Mouse (Mus musculus): ENCODE results near the gene Slc39a5. TPM values are rescaled to one million over a fixed set of nuclear protein-coding genes. Genes with fewer than 3 reads are reported as not detected.

The Slc39a5 gene
- polyA plus RNA-seq, 1 experiment from 2014 or later, result 0.11 TPM

DNA sequence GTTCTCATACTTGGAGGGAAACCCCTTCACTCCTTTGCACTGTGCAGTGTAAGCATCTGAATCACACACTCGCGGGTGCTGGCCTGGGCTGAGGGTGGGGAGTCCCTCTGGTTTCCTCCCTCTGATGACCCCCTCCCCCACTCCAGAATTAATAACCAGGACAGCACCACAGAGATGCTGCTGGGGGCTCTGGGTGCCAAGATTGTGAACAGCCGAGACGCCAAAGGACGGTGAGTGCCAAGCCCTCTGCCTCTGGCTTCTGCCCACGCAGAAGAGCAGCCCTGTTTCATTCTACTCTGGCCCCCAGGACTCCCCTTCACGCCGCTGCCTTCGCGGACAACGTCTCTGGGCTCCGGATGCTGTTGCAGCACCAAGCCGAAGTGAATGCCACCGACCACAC, 12.1 kb downstream of the Slc39a5 start:
- H3K4me2 ChIP-seq (ENCODE audit: low read depth, low read length), result no peak overlapping the region
- WGBS, result 90% methylated on average over 14 of the region's 14 CpGs
- H3K9ac ChIP-seq (ENCODE audit: low read depth, low read length), result no peak overlapping the region
- ATAC-seq (ENCODE audit: low read depth), result no peak
- H3K9me3 ChIP-seq (ENCODE audit: control insufficient read depth, low read length), result no peaks in the 10 kb centered on the region
- no peak overlapping the region for H3K27ac ChIP-seq (replicated peaks; ENCODE audit: low read depth, low read length)
- DNase-seq (ENCODE audit: low spot score), result no peak
- no peak overlapping the region for H3K4me3 ChIP-seq (ENCODE audit: low read depth, low read length)
- H3K36me3 ChIP-seq (ENCODE audit: control insufficient read depth, insufficient read depth, low read length), result peaks cover 100% of the 10 kb centered on the region
- H3K27me3 ChIP-seq (replicated peaks; ENCODE audit: control insufficient read depth, insufficient read depth, low read length), result no peaks in the 10 kb centered on the region
- no peaks in the 10 kb centered on the region for H3K4me1 ChIP-seq (ENCODE audit: control insufficient read depth, insufficient read depth, low read length)

DNA sequence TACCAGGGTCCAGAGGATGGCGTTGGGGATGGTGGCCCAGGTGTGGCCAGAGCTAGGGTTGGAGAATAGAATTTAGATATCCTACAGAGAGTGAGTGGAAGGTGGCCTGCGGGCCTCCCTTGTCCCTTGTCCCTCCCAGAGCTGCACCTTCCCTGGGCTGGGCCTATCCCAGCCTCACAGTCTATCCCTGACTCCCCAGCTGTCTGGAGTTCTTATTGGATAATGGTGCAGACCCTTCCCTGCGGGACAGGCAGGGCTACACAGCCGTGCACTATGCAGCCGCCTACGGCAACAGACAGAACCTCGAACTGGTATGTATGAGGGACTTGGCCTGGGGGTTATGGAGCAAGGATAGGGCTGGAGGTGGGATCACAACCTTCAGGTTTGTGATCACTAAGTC, 15.1 kb downstream of the Slc39a5 start:
- H3K4me2 ChIP-seq (ENCODE audit: low read depth, low read length), result no peak overlapping the region
- H3K4me3 ChIP-seq (ENCODE audit: low read depth, low read length), result no peak overlapping the region
- H3K4me1 ChIP-seq (ENCODE audit: control insufficient read depth, insufficient read depth, low read length), result no peaks in the 10 kb centered on the region
- H3K36me3 ChIP-seq (ENCODE audit: control insufficient read depth, insufficient read depth, low read length), result peaks cover 98% of the 10 kb centered on the region
- WGBS, result 81% methylated on average over 6 of the region's 7 CpGs
- no peak overlapping the region for H3K9ac ChIP-seq (ENCODE audit: low read depth, low read length)
- no peak overlapping the region for H3K27ac ChIP-seq (replicated peaks; ENCODE audit: low read depth, low read length)
- no peaks in the 10 kb centered on the region for H3K9me3 ChIP-seq (ENCODE audit: control insufficient read depth, low read length)
- ATAC-seq (ENCODE audit: low read depth) (no peak), DNase-seq (ENCODE audit: low spot score) (no peak)
- H3K27me3 ChIP-seq (replicated peaks; ENCODE audit: control insufficient read depth, insufficient read depth, low read length), result no peaks in the 10 kb centered on the region

DNA sequence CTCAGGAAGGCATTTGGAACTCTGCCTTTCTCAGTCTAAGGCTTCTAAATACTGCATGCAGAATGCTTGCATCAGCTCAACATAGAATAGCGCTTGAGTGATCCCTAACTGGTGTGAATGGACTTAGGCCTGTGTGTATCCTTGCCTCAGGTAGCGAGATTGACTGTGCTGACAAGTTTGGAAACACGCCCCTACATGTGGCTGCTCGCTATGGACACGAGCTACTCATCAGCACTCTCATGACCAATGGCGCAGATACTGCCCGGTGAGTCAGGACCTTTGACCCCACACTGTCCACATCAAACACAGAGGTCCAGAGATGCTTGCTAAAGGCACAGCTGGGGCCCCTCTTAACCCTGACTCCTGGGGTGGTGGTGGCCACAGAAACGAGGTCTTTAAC, 18.5 kb downstream of the Slc39a5 start:
- DNase-seq (ENCODE audit: low spot score) (no peak), ATAC-seq (ENCODE audit: low read depth) (no peak)
- peaks cover 8% of the 10 kb centered on the region for H3K4me1 ChIP-seq (ENCODE audit: control insufficient read depth, insufficient read depth, low read length)
- H3K36me3 ChIP-seq (ENCODE audit: control insufficient read depth, insufficient read depth, low read length), result peaks cover 91% of the 10 kb centered on the region
- H3K4me2 ChIP-seq (ENCODE audit: low read depth, low read length), result no peak overlapping the region
- no peaks in the 10 kb centered on the region for H3K9me3 ChIP-seq (ENCODE audit: control insufficient read depth, low read length)
- H3K27ac ChIP-seq (replicated peaks; ENCODE audit: low read depth, low read length), result no peak overlapping the region
- no peak overlapping the region for H3K9ac ChIP-seq (ENCODE audit: low read depth, low read length)
- 88% methylated on average over 8 of the region's 8 CpGs for whole genome bisulfite sequencing
- H3K4me3 ChIP-seq (ENCODE audit: low read depth, low read length), result no peak overlapping the region
- no peaks in the 10 kb centered on the region for H3K27me3 ChIP-seq (replicated peaks; ENCODE audit: control insufficient read depth, insufficient read depth, low read length)

DNA sequence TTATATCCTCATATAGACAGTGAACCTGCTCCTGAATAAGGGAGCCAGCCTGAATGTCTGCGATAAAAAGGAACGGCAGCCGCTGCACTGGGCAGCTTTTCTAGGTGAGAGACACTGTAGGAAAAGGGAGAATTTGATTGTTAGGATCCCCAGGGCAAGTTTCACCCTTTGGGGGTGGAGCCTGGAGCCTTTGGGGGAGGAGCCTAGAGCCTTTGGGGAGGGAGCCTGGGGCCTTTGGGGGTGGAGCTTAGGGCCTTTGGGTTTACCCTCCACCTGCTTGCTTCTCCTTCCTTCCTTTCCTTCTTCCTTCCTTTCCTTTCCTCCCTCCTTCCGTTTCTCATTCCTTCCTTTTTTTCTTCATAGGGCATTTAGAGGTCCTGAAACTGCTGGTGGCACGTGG, 20.5 kb downstream of the Slc39a5 start:
- peaks cover 72% of the 10 kb centered on the region for H3K36me3 ChIP-seq (ENCODE audit: control insufficient read depth, insufficient read depth, low read length)
- H3K27ac ChIP-seq (replicated peaks; ENCODE audit: low read depth, low read length), result no peak overlapping the region
- peaks cover 8% of the 10 kb centered on the region for H3K4me1 ChIP-seq (ENCODE audit: control insufficient read depth, insufficient read depth, low read length)
- WGBS, result 86% methylated on average over 5 of the region's 5 CpGs
- no peak for DNase-seq (ENCODE audit: low spot score)
- no peaks in the 10 kb centered on the region for H3K9me3 ChIP-seq (ENCODE audit: control insufficient read depth, low read length)
- H3K9ac ChIP-seq (ENCODE audit: low read depth, low read length), result no peak overlapping the region
- H3K4me2 ChIP-seq (ENCODE audit: low read depth, low read length), result no peak overlapping the region
- H3K4me3 ChIP-seq (ENCODE audit: low read depth, low read length), result no peak overlapping the region
- H3K27me3 ChIP-seq (replicated peaks; ENCODE audit: control insufficient read depth, insufficient read depth, low read length), result no peaks in the 10 kb centered on the region
- ATAC-seq (ENCODE audit: low read depth), result no peak

DNA sequence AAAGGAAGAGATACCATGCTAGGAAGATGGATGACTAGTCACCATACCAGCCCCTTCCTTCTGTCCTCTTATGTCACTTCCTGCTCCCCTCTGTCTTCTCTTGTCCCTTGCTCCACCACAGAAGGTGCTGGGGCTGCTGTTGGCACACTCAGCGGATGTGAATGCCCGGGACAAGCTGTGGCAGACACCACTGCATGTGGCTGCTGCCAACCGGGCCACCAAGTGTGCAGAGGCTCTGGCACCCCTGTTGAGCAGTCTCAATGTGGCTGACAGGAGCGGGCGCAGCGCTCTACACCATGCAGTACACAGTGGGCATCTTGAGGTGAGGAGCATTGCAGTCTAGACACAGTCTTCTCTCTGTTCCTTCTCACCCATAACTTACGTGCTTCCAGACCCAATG, 21.8 kb downstream of the Slc39a5 start:
- ATAC-seq (ENCODE audit: low read depth), result no peak
- no peak overlapping the region for H3K9ac ChIP-seq (ENCODE audit: low read depth, low read length)
- no peak overlapping the region for H3K4me2 ChIP-seq (ENCODE audit: low read depth, low read length)
- peaks cover 8% of the 10 kb centered on the region for H3K4me1 ChIP-seq (ENCODE audit: control insufficient read depth, insufficient read depth, low read length)
- no peak for DNase-seq (ENCODE audit: low spot score)
- 97% methylated on average over 7 of the region's 7 CpGs for WGBS
- H3K36me3 ChIP-seq (ENCODE audit: control insufficient read depth, insufficient read depth, low read length), result peaks cover 59% of the 10 kb centered on the region
- H3K9me3 ChIP-seq (ENCODE audit: control insufficient read depth, low read length), result no peaks in the 10 kb centered on the region
- no peak overlapping the region for H3K4me3 ChIP-seq (ENCODE audit: low read depth, low read length)
- H3K27me3 ChIP-seq (replicated peaks; ENCODE audit: control insufficient read depth, insufficient read depth, low read length), result no peaks in the 10 kb centered on the region
- H3K27ac ChIP-seq (replicated peaks; ENCODE audit: low read depth, low read length), result no peak overlapping the region

DNA sequence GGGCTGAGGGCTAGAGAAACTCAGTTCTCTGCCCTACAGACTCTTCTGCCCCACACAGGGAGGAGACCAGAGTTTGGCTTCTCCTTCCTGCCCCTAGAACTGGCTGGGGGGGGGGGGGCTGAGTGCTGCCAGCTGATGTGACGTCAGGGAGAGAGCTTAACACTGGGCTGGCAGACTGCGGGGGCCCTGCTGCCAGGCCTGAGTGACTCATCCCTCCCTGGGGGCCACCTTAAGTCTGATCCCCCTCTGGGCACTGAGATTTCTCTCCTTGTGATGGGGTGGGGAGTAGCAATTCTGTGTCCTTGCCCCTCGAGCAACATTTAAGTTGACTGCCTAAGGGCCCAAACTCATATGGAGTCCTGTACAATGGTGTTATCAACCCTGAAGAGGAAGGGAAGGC, 22.6 kb downstream of the Slc39a5 start:
- H3K4me2 ChIP-seq (ENCODE audit: low read depth, low read length), result peak overlapping the region; percentile 74
- H3K36me3 ChIP-seq (ENCODE audit: control insufficient read depth, insufficient read depth, low read length), result peaks cover 51% of the 10 kb centered on the region
- no peak overlapping the region for H3K27ac ChIP-seq (replicated peaks; ENCODE audit: low read depth, low read length)
- ATAC-seq (ENCODE audit: low read depth) (no peak), DNase-seq (ENCODE audit: low spot score) (no peak)
- H3K27me3 ChIP-seq (replicated peaks; ENCODE audit: control insufficient read depth, insufficient read depth, low read length), result no peaks in the 10 kb centered on the region
- H3K9me3 ChIP-seq (ENCODE audit: control insufficient read depth, low read length), result no peaks in the 10 kb centered on the region
- H3K4me1 ChIP-seq (ENCODE audit: control insufficient read depth, insufficient read depth, low read length), result peaks cover 8% of the 10 kb centered on the region
- 56% methylated on average over 3 of the region's 3 CpGs for WGBS
- peak overlapping the region; percentile 75 for H3K4me3 ChIP-seq (ENCODE audit: low read depth, low read length)
- H3K9ac ChIP-seq (ENCODE audit: low read depth, low read length), result peak overlapping the region; percentile 96

DNA sequence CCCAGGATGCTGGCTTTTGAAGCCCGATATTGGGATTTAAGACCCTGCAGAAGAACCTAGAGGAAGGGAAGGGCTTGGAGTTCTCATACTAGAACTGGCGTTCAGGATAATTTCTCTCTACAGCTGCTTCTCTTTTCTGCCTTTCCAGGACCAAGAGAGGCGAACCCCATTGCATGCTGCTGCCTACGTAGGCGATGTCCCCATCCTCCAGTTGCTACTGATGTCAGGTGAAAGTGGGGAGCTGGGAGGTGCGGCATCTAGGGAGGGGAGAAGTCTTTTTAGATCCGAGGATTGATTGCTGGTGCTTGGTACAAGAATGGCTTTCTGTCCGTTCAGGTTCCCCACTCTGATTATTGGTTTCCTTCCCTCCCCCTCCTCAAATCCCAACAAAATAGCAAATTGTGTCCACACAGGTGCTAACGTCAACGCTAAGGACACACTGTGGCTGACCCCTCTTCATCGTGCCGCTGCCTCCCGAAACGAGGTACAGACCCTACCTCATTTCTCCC, 23.0 kb downstream of the Slc39a5 start:
- DNase-seq (ENCODE audit: low spot score), result no peak
- Histone ChIP-seq H3K4me3 (ENCODE audit: low read depth, low read length) (peak overlapping the region; percentile 75), H3K36me3 (ENCODE audit: control insufficient read depth, insufficient read depth, low read length) (peaks cover 46% of the 10 kb centered on the region), H3K4me1 (ENCODE audit: control insufficient read depth, insufficient read depth, low read length) (peaks cover 8% of the 10 kb centered on the region), H3K4me2 (ENCODE audit: low read depth, low read length) (peak overlapping the region; percentile 74), H3K27ac (replicated peaks; ENCODE audit: low read depth, low read length) (peak overlapping the region; percentile 97), H3K27me3 (replicated peaks; ENCODE audit: control insufficient read depth, insufficient read depth, low read length) (no peaks in the 10 kb centered on the region), H3K9me3 (ENCODE audit: control insufficient read depth, low read length) (no peaks in the 10 kb centered on the region), H3K9ac (ENCODE audit: low read depth, low read length) (peak overlapping the region; percentile 96)
- 52% methylated on average over 14 of the region's 14 CpGs for WGBS
- no peak for ATAC-seq (ENCODE audit: low read depth)

DNA sequence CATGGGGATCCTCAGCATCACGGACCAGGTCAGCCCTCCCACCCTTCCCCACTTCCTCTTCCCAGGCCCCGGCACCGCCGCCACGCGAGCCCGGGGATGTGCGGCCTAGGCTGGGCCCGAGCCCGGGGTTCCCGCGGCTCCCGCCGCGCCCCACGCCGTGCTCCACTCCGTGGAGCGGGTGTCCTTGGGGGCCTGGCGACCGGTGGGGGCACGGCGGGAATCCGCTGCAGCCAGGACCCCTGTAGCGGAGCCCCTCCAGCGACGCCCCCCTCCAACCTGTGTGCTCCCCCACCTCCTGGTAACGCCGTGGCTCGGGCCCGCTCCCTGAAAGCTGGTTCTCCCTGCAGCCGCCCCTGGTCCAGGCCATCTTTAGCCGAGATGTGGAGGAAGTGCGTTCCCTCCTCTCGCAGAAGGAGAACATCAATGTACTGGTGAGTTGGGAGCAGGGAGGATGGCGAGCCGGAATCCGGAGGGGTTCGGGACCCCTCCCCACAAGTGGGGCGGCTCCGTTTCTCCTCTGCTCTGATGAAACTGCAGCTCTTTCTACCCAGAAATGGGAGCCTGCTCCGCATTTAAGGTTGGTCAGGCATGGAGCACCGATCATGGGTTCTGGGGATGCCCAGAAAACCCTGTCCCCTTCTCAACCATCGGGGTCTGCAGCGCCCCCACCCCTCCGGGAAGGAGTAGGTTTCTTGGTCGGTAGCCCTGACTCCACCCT, 23.6 kb downstream of the Slc39a5 start:
- DNase-seq (ENCODE audit: low spot score), result peak; percentile 72
- peak; percentile 71 for ATAC-seq (ENCODE audit: low read depth)

More for the DNA sequence above, 23.6 kb downstream of the Slc39a5 start:
- peaks cover 8% of the 10 kb centered on the region for H3K4me1 ChIP-seq (ENCODE audit: control insufficient read depth, insufficient read depth, low read length)
- peak overlapping the region; percentile 74 for H3K4me2 ChIP-seq (ENCODE audit: low read depth, low read length)
- H3K27ac ChIP-seq (replicated peaks; ENCODE audit: low read depth, low read length), result peak overlapping the region; percentile 97
- peak overlapping the region; percentile 96 for H3K9ac ChIP-seq (ENCODE audit: low read depth, low read length)
- peaks cover 40% of the 10 kb centered on the region for H3K36me3 ChIP-seq (ENCODE audit: control insufficient read depth, insufficient read depth, low read length)
- peak overlapping the region; percentile 75 for H3K4me3 ChIP-seq (ENCODE audit: low read depth, low read length)
- H3K27me3 ChIP-seq (replicated peaks; ENCODE audit: control insufficient read depth, insufficient read depth, low read length), result no peaks in the 10 kb centered on the region
- WGBS, result 1% methylated on average over 17 of the region's 47 CpGs
- H3K9me3 ChIP-seq (ENCODE audit: control insufficient read depth, low read length), result no peaks in the 10 kb centered on the region

Measured in embryonic facial prominence, embryonic 14.5 days (tissue).